Mouse (Mus musculus) G1E (cell line): ENCODE results near the gene Cdh22.

Experiments
- CTCF ChIP-seq: IDR thresholded peaks from 2 replicates; pipeline ENCODE4 v1.5.1; 2012; ENCODE audit warnings: low read depth, low read length, inconsistent platforms, mixed read lengths
- GATA1 ChIP-seq: IDR thresholded peaks from 2 replicates; pipeline ENCODE4 v1.6.1; 2012; ENCODE audit warnings: borderline replicate concordance, low read length, inconsistent platforms, mixed read lengths
- POLR2AphosphoS5 ChIP-seq: IDR thresholded peaks from 2 replicates; pipeline ENCODE4 v1.6.1; 2012; ENCODE audit warnings: low read depth, low read length, inconsistent platforms; ENCODE audit not compliant: insufficient replicate concordance

- TF ChIP-seq CTCF (no peak), GATA1 (no peak), POLR2AphosphoS5 (no peak)
Observed at GRCm38 (mm10) chr2:165204931-165205330, 29.7 kb downstream of the Cdh22 start.
